Mouse (Mus musculus): Measurements from ENCODE around the gene Reg3b. TPM values are rescaled to one million over a fixed set of nuclear protein-coding genes. Genes with fewer than 3 reads are reported as not detected.

The Reg3b gene
- polyA plus RNA-seq (2012) = not detected in 2 replicates

DNA sequence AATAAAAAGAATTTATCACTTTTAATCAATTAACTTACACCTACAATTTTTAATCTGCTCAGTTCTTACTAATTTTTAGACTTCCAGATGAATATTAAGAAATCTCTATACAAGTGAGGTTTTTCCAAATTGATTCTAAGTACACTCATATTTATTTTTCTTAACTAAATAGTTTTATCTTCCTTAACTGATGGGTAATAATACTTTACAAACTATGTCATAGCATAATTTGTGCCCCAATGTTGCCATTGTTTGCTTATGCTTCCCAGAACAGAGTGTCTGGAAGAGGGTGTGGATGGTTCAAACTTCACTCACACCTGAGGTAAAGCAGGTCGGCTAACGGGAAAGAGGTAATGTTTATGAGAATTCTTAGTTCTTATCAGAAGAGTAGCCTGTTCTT lies at the start of gene Reg3b:
TSS of gene Reg3b (plus strand) at position 301 of the 400 bp plus-strand sequence.

DNA sequence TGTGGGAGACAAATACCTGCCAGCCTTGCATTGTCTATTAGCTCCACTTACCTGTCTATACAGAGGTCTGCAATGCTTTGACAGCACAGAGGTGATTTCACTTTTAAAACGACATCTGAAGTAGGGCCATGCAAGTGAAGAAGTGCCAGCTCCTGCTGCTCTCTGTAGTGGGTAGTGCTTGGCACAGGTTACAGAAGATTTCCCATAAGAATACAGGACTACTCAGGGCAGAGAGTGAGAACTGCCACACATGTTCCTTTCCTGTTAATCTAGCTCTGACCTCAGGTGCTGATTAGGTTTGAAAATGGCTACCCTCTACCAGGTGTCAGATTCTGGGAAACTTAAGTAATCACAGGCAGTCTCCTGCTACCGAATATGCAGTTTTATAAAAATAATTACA lies 8.3 kb downstream of the Reg3b start, which contains the start of gene Reg3d:
TSS of gene Reg3d (minus strand) at position 101 of the 400 bp plus-strand sequence.

DNA sequence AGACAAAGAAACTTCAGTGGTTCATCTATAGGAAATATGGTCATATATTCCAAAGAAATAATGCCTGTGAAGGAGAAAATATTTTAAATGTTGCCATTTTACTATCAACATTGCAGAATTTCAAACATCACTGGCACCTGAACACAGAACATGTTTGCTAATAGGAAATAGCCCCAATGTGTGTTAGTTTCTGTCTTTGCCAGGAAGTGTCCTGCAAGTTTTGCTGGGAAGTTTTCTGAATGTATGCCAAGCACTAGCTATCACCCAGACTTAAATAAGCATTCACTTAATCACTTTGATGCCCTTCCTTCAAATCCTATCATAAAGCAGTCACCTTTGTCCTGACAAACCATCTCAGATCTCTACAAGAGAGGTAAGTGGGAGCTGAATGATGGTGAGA lies 10.0 kb downstream of the Reg3b start, which contains the start of gene Reg3a:
TSS of gene Reg3a (plus strand) at position 301 of the 400 bp plus-strand sequence.

DNA sequence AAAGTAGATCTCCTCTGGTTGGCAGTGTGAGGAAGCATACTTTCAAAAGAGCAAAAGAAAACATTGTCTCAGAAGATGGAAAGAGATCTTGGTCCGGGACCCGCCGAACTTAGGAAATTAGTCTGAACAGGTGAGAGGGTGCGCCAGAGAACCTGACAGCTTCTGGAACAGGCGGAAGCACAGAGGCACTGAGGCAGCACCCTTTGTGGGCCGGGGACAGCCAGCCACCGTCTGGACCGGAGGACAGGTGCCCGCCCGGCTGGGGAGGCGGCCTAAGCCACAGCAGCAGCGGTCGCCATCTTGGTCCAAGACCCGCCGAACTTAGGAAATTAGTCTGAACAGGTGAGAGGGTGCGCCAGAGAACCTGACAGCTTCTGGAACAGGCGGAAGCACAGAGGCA lies 24.9 kb downstream of the Reg3b start, which contains the start of gene Reg2:
TSS of gene Reg2 (plus strand) at position 301 of the 400 bp plus-strand sequence.

DNA sequence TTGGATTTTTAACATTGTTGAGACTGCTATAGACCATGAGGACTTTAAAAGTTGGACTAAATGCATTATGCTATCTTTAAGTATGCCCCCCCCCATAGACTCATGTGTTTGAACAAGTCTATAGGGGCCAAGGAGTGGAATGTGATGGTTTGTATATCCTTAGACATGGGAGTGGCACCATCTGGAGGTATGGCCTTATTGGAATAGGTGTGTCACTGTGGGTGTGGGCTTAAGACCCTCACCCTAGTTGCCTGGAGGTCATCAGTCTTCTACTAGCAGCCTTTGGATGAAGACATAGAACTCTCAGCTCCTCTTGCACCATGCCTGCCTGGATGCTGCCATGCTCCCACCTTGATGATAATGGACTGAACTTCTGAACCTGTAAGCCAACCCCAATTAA lies 52.0 kb downstream of the Reg3b start, which contains the start of gene Reg1:
TSS of gene Reg1 (plus strand) at position 301 of the 400 bp plus-strand sequence.

Other genes starting within 250 kb of the Reg3b start
- gene Reg3d, start 8.2 kb downstream of the Reg3b start, polyA plus RNA-seq (2012) = not detected in 2 replicates
- not detected in 2 replicates for gene Reg3a, start 10.1 kb downstream of the Reg3b start, polyA plus RNA-seq (2012)
- not detected in 2 replicates for gene Reg2, start 25.0 kb downstream of the Reg3b start, polyA plus RNA-seq (2012)
- not detected in 2 replicates for gene Reg1, start 52.1 kb downstream of the Reg3b start, polyA plus RNA-seq (2012)
- gene Reg3g, start 98.2 kb downstream of the Reg3b start, polyA plus RNA-seq (2012) = not detected in 2 replicates